Mouse (Mus musculus): Measurements from ENCODE around the gene Nol3. TPM values are rescaled to one million over a fixed set of nuclear protein-coding genes. Genes with fewer than 3 reads are reported as not detected.
"Not testable (repeated sequence)": the region's sequence is repeated elsewhere in the genome, so short reads cannot be mapped to it uniquely, and the experiment has no call there.

Gene Nol3
- polyA plus RNA-seq, 1 experiment from 2014 or later: 0.62 TPM

- Histone ChIP-seq H3K4me1 (peaks cover 34% of the 10 kb centered on the region), H3K36me3 (replicated peaks) (peaks cover 39% of the 10 kb centered on the region), H3K4me3 (no peak overlapping the region), H3K27me3 (replicated peaks; ENCODE audit: low read depth, poor library complexity, severe bottlenecking) (peaks cover 65% of the 10 kb centered on the region), H3K27ac (replicated peaks) (no peak overlapping the region), H3K9me3 (no peaks in the 10 kb centered on the region)
- WGBS: 40% methylated on average over 12 of the region's 12 CpGs
- DNase-seq (ENCODE audit: low spot score): no peak
Measured at GRCm38 (mm10) chr8:105285514-105285913, 9.6 kb downstream of the Nol3 start.

DNA sequence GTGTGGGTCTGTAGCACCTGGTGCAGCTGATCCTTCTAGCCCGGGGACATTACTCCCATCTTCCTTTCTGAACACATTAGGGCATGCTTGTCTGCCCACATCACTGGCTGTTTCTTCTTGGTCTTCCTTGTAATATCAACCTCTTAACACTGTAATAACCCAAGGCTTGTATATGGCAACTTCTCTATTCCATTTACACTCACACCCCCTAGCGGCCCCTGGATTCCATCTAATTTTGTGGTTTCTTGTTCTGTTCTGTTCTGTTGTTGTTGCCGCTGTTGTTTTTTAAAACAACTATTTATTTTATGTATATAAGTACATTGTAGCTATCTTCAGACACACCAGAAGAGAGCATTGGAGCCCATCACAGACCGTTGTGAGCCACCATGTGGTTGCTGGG is 11.0 kb downstream of the Nol3 start:
- no peak for DNase-seq (ENCODE audit: low spot score)
- H3K36me3 ChIP-seq (replicated peaks): peaks cover 28% of the 10 kb centered on the region
- H3K9me3 ChIP-seq: no peaks in the 10 kb centered on the region
- H3K4me1 ChIP-seq: peaks cover 37% of the 10 kb centered on the region
- H3K27ac ChIP-seq (replicated peaks): no peak overlapping the region
- WGBS: 87% methylated on average over 4 of the region's 4 CpGs
- peaks cover 60% of the 10 kb centered on the region for H3K27me3 ChIP-seq (replicated peaks; ENCODE audit: low read depth, poor library complexity, severe bottlenecking)
- no peak overlapping the region for H3K4me3 ChIP-seq

DNA sequence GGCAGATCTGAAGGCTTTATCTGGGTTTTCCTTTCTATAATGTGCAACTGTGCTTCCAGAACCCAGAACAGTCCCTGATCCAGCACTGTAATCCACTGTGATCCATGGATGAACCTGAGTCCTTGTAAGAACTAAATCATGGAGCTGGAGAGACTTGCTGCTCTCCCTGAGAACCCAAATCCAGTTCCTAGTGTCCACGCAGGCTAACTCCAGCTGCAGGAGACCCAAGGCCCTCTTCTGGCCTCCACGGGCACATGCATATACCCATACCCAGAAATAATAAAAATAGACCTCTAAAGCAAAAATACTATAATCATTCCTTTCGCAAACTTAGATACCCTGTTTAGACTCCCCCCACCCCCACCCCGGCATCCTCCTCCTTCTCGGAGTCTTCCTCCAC is 12.3 kb downstream of the Nol3 start:
- Histone ChIP-seq H3K27me3 (replicated peaks; ENCODE audit: low read depth, poor library complexity, severe bottlenecking) (peaks cover 58% of the 10 kb centered on the region), H3K9me3 (no peaks in the 10 kb centered on the region), H3K4me1 (peaks cover 33% of the 10 kb centered on the region), H3K4me3 (peak overlapping the region; percentile 69), H3K27ac (replicated peaks) (no peak overlapping the region), H3K36me3 (replicated peaks) (peaks cover 15% of the 10 kb centered on the region)
- no peak for DNase-seq (ENCODE audit: low spot score)
- WGBS: 92% methylated on average over 5 of the region's 5 CpGs

GRCm38 (mm10) chr8:105288958-105289732 is 13.2 kb downstream of the Nol3 start:
- under 1% methylated on average over 53 of the region's 53 CpGs for WGBS
- no peaks in the 10 kb centered on the region for H3K9me3 ChIP-seq
- H3K27ac ChIP-seq (replicated peaks): peak overlapping the region; percentile 94
- peak overlapping the region; percentile 69 for H3K4me3 ChIP-seq
- peaks cover 13% of the 10 kb centered on the region for H3K36me3 ChIP-seq (replicated peaks)
- H3K4me1 ChIP-seq: peaks cover 31% of the 10 kb centered on the region
- peak; percentile 95 for DNase-seq (ENCODE audit: low spot score)
- H3K27me3 ChIP-seq (replicated peaks; ENCODE audit: low read depth, poor library complexity, severe bottlenecking): peaks cover 59% of the 10 kb centered on the region

DNA sequence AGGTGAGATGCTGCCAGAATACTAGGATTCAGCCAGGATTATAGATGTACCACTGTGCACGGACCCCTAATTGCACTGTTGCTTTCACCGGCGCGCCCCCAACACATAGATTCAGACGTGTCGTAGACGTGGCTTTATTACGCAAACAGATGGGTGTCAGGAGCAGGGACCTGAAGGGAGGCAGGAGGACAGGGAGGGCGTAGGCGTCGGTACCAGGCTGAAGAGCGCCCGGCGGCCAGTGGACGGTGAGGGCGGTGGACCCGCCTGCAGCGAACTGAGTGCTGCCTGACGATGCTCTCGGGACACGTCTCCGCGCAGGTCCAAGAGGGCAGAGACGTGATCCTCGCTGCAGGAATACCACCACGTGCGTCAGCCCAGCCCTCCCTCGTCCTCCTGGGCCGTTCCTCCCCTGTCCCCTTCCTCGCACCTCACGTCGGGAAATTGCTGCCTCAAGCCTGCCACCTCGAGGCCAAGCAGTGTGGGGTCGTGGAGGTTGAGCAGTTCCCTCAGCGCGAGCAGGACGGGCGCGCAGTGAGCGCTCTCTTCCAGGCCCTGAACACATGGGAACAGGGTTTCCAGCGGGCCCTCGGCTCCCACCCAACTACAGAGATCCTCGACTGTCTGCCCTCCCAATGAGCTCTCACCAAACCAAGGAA is 14.0 kb downstream of the Nol3 start, which contains the start of gene 4931428F04Rik:
TSS of gene 4931428F04Rik (minus strand) at position 60 of the 656 bp plus-strand sequence.
- peaks cover 31% of the 10 kb centered on the region for H3K4me1 ChIP-seq
- H3K27ac ChIP-seq (replicated peaks): peak within 1 kb of the TSS; percentile 94
- peak; percentile 71 for DNase-seq (ENCODE audit: low spot score)
- peaks cover 51% of the 10 kb centered on the region for H3K27me3 ChIP-seq (replicated peaks; ENCODE audit: low read depth, poor library complexity, severe bottlenecking)
- peaks cover 7% of the 10 kb centered on the region for H3K36me3 ChIP-seq (replicated peaks)
- H3K9me3 ChIP-seq: no peaks in the 10 kb centered on the region
- 2% methylated on average over 43 of the region's 43 CpGs for whole genome bisulfite sequencing
- H3K4me3 ChIP-seq: peak within 1 kb of the TSS; percentile 69

GRCm38 (mm10) chr8:105290554-105291314 is 14.8 kb downstream of the Nol3 start:
- Histone ChIP-seq H3K36me3 (replicated peaks) (no peaks in the 10 kb centered on the region), H3K27me3 (replicated peaks; ENCODE audit: low read depth, poor library complexity, severe bottlenecking) (peaks cover 46% of the 10 kb centered on the region), H3K9me3 (no peaks in the 10 kb centered on the region), H3K27ac (replicated peaks) (no peak overlapping the region), H3K4me1 (peaks cover 31% of the 10 kb centered on the region), H3K4me3 (peak overlapping the region; percentile 69)
- 6% methylated on average over 31 of the region's 31 CpGs for WGBS
- peak; percentile 90 for DNase-seq (ENCODE audit: low spot score)

GRCm38 (mm10) chr8:105291364-105291763 is 15.4 kb downstream of the Nol3 start:
- WGBS: 88% methylated on average over 8 of the region's 8 CpGs
- not testable (repeated sequence) for H3K4me3 ChIP-seq; H3K27ac ChIP-seq (replicated peaks); H3K36me3 ChIP-seq (replicated peaks); H3K9me3 ChIP-seq; DNase-seq (ENCODE audit: low spot score)
- Histone ChIP-seq H3K4me1 (peaks cover 31% of the 10 kb centered on the region), H3K27me3 (replicated peaks; ENCODE audit: low read depth, poor library complexity, severe bottlenecking) (peaks cover 47% of the 10 kb centered on the region)

- not testable (repeated sequence) for H3K36me3 ChIP-seq (replicated peaks); H3K27ac ChIP-seq (replicated peaks); H3K4me3 ChIP-seq; H3K9me3 ChIP-seq; DNase-seq (ENCODE audit: low spot score)
- Histone ChIP-seq H3K27me3 (replicated peaks; ENCODE audit: low read depth, poor library complexity, severe bottlenecking) (peaks cover 43% of the 10 kb centered on the region), H3K4me1 (peaks cover 35% of the 10 kb centered on the region)
- 66% methylated on average over 3 of the region's 3 CpGs for WGBS
Measured at GRCm38 (mm10) chr8:105291802-105292201, 15.9 kb downstream of the Nol3 start.

- WGBS: 85% methylated on average over 7 of the region's 7 CpGs
- H3K4me1 ChIP-seq: peaks cover 39% of the 10 kb centered on the region
- no peaks in the 10 kb centered on the region for H3K9me3 ChIP-seq
- H3K4me3 ChIP-seq: no peak overlapping the region
- no peak for DNase-seq (ENCODE audit: low spot score)
- H3K27ac ChIP-seq (replicated peaks): no peak overlapping the region
- H3K36me3 ChIP-seq (replicated peaks): no peaks in the 10 kb centered on the region
- H3K27me3 ChIP-seq (replicated peaks; ENCODE audit: low read depth, poor library complexity, severe bottlenecking): peaks cover 42% of the 10 kb centered on the region
Measured at GRCm38 (mm10) chr8:105292471-105292870, 16.5 kb downstream of the Nol3 start.

- Histone ChIP-seq H3K4me1 (peaks cover 37% of the 10 kb centered on the region), H3K4me3 (no peak overlapping the region), H3K9me3 (no peaks in the 10 kb centered on the region), H3K36me3 (replicated peaks) (no peaks in the 10 kb centered on the region), H3K27ac (replicated peaks) (no peak overlapping the region), H3K27me3 (replicated peaks; ENCODE audit: low read depth, poor library complexity, severe bottlenecking) (peaks cover 42% of the 10 kb centered on the region)
- DNase-seq (ENCODE audit: low spot score): no peak
- 67% methylated on average over 19 of the region's 19 CpGs for WGBS
Measured at GRCm38 (mm10) chr8:105293405-105293804, 17.5 kb downstream of the Nol3 start.

GRCm38 (mm10) chr8:105294776-105295175 is 18.8 kb downstream of the Nol3 start:
- H3K27ac ChIP-seq (replicated peaks): no peak overlapping the region
- H3K27me3 ChIP-seq (replicated peaks; ENCODE audit: low read depth, poor library complexity, severe bottlenecking): peaks cover 39% of the 10 kb centered on the region
- no peaks in the 10 kb centered on the region for H3K9me3 ChIP-seq
- H3K36me3 ChIP-seq (replicated peaks): peaks cover 12% of the 10 kb centered on the region
- 63% methylated on average over 9 of the region's 9 CpGs for WGBS
- peak overlapping the region; percentile 37 for H3K4me3 ChIP-seq
- peaks cover 32% of the 10 kb centered on the region for H3K4me1 ChIP-seq
- no peak for DNase-seq (ENCODE audit: low spot score)

DNA sequence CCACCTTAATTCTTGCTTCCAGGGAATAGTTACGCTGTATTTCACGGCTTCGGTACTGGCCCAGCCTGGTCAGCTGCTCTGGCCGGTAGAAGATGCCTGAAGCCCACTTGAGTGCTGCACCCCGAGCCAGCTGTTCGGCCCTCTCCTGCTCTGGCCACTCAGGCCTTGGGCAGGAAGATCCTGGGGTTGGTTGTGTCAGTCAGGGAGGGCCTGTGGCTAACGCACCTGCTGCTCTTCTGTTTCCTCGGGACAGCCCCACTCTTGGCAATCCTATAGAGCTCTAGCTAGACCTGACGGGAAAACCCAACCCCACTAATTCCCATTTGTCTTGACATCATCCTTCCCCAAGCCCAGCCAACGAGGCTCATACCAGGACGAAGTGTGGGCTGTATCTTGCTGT is 19.3 kb downstream of the Nol3 start:
- whole genome bisulfite sequencing: 70% methylated on average over 11 of the region's 11 CpGs
- H3K4me1 ChIP-seq: peaks cover 27% of the 10 kb centered on the region
- H3K27ac ChIP-seq (replicated peaks): no peak overlapping the region
- no peaks in the 10 kb centered on the region for H3K9me3 ChIP-seq
- peaks cover 17% of the 10 kb centered on the region for H3K36me3 ChIP-seq (replicated peaks)
- peak overlapping the region; percentile 37 for H3K4me3 ChIP-seq
- peaks cover 35% of the 10 kb centered on the region for H3K27me3 ChIP-seq (replicated peaks; ENCODE audit: low read depth, poor library complexity, severe bottlenecking)
- no peak for DNase-seq (ENCODE audit: low spot score)
